ENCODE assay signal across 14 mouse cellular contexts in genomic region chr8:91153831-91154230, GRCm38 (mm10). TPM values are rescaled to one million over a fixed set of nuclear protein-coding genes. Genes with fewer than 3 reads are reported as not detected.
DNase-seq lines count a peak whose midpoint lies in the region; ATAC-seq and TF ChIP-seq lines count a peak whose summit lies in the region.
"Had no signal": no experiment of that assay in that cellular context is flagged by ENCODE, and none has a peak within 500 bp of the region (broad histone marks: within the 10 kb centered on the region; RNA-seq: fewer than 3 reads in every experiment).

No protein-coding gene starts in this region.

- no peaks in the 10 kb centered on the region for H3K36me3 ChIP-seq in intestine, postnatal 0 days (ENCODE audit: control insufficient read depth, insufficient read depth)
- no peaks in the 10 kb centered on the region for H3K36me3 ChIP-seq in intestine, embryonic 15.5 days
- no peaks in the 10 kb centered on the region for H3K36me3 ChIP-seq in testis, adult 2 months (ENCODE audit: control insufficient read depth, insufficient read depth, low read length)
- H3K36me3 ChIP-seq in MEL (ENCODE audit: control insufficient read depth in 1 of 2, insufficient read depth in 2 of 2, low read length in 2 of 2) = no peaks in the 10 kb centered on the region; a peak in 1 of 4 replicates
- H3K36me3 ChIP-seq: forebrain, embryonic 12.5 days; heart, embryonic 13.5 days; liver, embryonic 15.5 days had no signal

- peaks cover 5% of the 10 kb centered on the region for H3K4me1 ChIP-seq in intestine, postnatal 0 days (replicated peaks; ENCODE audit: control insufficient read depth, insufficient read depth, low read length)
- H3K4me1 ChIP-seq in intestine, embryonic 15.5 days (replicated peaks) = peaks cover 5% of the 10 kb centered on the region
- peaks cover 4% of the 10 kb centered on the region for H3K4me1 ChIP-seq in testis, adult 2 months (ENCODE audit: control insufficient read depth, insufficient read depth, low read length)
- peaks cover 0 to 4% of the 10 kb centered on the region in 2 experiments; a peak in 2 of 4 replicates for H3K4me1 ChIP-seq in MEL (ENCODE audit: control insufficient read depth in 1 of 2, insufficient read depth in 2 of 2, low read length in 2 of 2)
- H3K4me1 ChIP-seq: forebrain, embryonic 12.5 days; liver, embryonic 15.5 days had no signal

- peak; percentile 37 for TF ChIP-seq CTCF in intestine, postnatal 0 days (IDR thresholded peaks at IDR 0.05; ENCODE audit: low read depth)
- peak; percentile 37; the same call in 1 of the 2 replicates for TF ChIP-seq CTCF in testis, adult 2 months (IDR thresholded peaks at IDR 0.05; ENCODE audit: control insufficient read depth, insufficient read depth, insufficient replicate concordance, low read depth, low read length)
- peak; percentile 46 to 62 (median 59) for TF ChIP-seq CTCF in MEL (IDR thresholded peaks at IDR 0.05 in 2 of 3, conservative IDR thresholded peaks at IDR 0.05 in 1 of 3; ENCODE audit: control insufficient read depth in 1 of 3, insufficient read depth in 1 of 3, low read depth in 2 of 3, low read length in 3 of 3, poor library complexity in 1 of 3, severe bottlenecking in 1 of 3)

- no peak overlapping the region for H3K4me3 ChIP-seq in intestine, postnatal 0 days (ENCODE audit: low read depth, low read length)
- H3K4me3 ChIP-seq in intestine, embryonic 15.5 days (replicated peaks) = no peak overlapping the region
- peak overlapping the region; percentile 11 for H3K4me3 ChIP-seq in testis, adult 2 months (ENCODE audit: control insufficient read depth, low read depth, low read length)
- H3K4me3 ChIP-seq in MEL (ENCODE audit: control insufficient read depth in 1 of 2, insufficient read depth in 1 of 2, low read depth in 2 of 2, low read length in 2 of 2) = no peak overlapping the region
- H3K4me3 ChIP-seq: forebrain, embryonic 12.5 days; heart, embryonic 13.5 days; liver, embryonic 15.5 days had no signal

- H3K79me2 ChIP-seq in MEL (ENCODE audit: control insufficient read depth, insufficient read depth, low read length, poor library complexity) = no peaks in the 10 kb centered on the region

- no peak overlapping the region for H3K27ac ChIP-seq in intestine, postnatal 0 days (ENCODE audit: low read depth, low read length)
- no peak overlapping the region for H3K27ac ChIP-seq in intestine, embryonic 15.5 days
- H3K27ac ChIP-seq in testis, adult 2 months (ENCODE audit: control insufficient read depth, insufficient read depth, low read depth, low read length) = no peak overlapping the region
- H3K27ac ChIP-seq in MEL (ENCODE audit: control insufficient read depth, low read depth, low read length) = no peak overlapping the region
- H3K27ac ChIP-seq: forebrain, embryonic 12.5 days; heart, embryonic 13.5 days; liver, embryonic 15.5 days had no signal

- no peak for TF ChIP-seq EP300 in MEL (IDR thresholded peaks at IDR 0.05; ENCODE audit: low read depth in 1 of 2, low read length in 2 of 2)

- peak; percentile 64 for TF ChIP-seq RAD21 in MEL (IDR thresholded peaks at IDR 0.05; ENCODE audit: low read depth, low read length)

- H3K27me3 ChIP-seq in intestine, postnatal 0 days (replicated peaks; ENCODE audit: control insufficient read depth, insufficient read depth, low read length) = no peaks in the 10 kb centered on the region
- H3K27me3 ChIP-seq in intestine, embryonic 15.5 days (replicated peaks) = no peaks in the 10 kb centered on the region
- H3K27me3 ChIP-seq in testis, adult 2 months (ENCODE audit: control insufficient read depth, insufficient read depth, low read length) = no peaks in the 10 kb centered on the region
- H3K27me3 ChIP-seq in MEL (ENCODE audit: control insufficient read depth in 1 of 2, insufficient read depth in 2 of 2, low read length in 2 of 2) = no peaks in the 10 kb centered on the region
- H3K27me3 ChIP-seq: heart, embryonic 13.5 days; liver, embryonic 15.5 days had no signal

- DNase-seq in testis, postnatal 14 days (ENCODE audit: low spot score) = no peak
- peak; percentile 56 for DNase-seq in MEL (ENCODE audit: low read depth, low spot score)
- DNase-seq in induced T-regulatory cell, adult 2 months (ENCODE audit: low read depth) = peak; percentile 33
- no peak for DNase-seq in frontal cortex, adult 2 months (ENCODE audit: extremely low spot score in 1 of 2, low spot score in 1 of 2)
- DNase-seq: right cerebral cortex, postnatal 4 days had no signal

- H3K4me2 ChIP-seq in intestine, postnatal 0 days (replicated peaks; ENCODE audit: low read depth) = no peak overlapping the region
- no peak overlapping the region for H3K4me2 ChIP-seq in intestine, embryonic 15.5 days (replicated peaks)
- H3K4me2 ChIP-seq: forebrain, embryonic 12.5 days; heart, embryonic 13.5 days; liver, embryonic 15.5 days; midbrain, embryonic 11.5 days had no signal

- 0 out of 2 replicates have a peak, but pooled peaks cover 3% of the 10 kb centered on the region for H3K9me3 ChIP-seq in intestine, postnatal 0 days (ENCODE audit: control insufficient read depth)
- H3K9me3 ChIP-seq in intestine, embryonic 15.5 days = no peaks in the 10 kb centered on the region
- no peaks in the 10 kb centered on the region for H3K9me3 ChIP-seq in MEL (replicated peaks; ENCODE audit: insufficient read depth, low read length)

- TF ChIP-seq POLR2A in testis, adult 2 months (IDR thresholded peaks at IDR 0.05; ENCODE audit: control insufficient read depth, low read depth, low read length) = no peak
- no peak for TF ChIP-seq POLR2A in MEL (IDR thresholded peaks at IDR 0.05; ENCODE audit: control insufficient read depth in 1 of 2, insufficient read depth in 1 of 2, low read depth in 1 of 2, low read length in 2 of 2, poor library complexity in 1 of 2)

- ATAC-seq in intestine, postnatal 0 days = no peak
- ATAC-seq in intestine, embryonic 15.5 days = no peak
- no peak for ATAC-seq in megakaryocyte progenitor cell, adult 5-6 weeks (replicated peaks; ENCODE audit: poor library complexity)
- ATAC-seq: inflammation-experienced regulatory T-cells, adult 6 months had no signal

- no peak overlapping the region for H3K9ac ChIP-seq in intestine, postnatal 0 days (ENCODE audit: low read depth, low read length)
- H3K9ac ChIP-seq in intestine, embryonic 15.5 days = no peak overlapping the region
- no peak overlapping the region for H3K9ac ChIP-seq in MEL (ENCODE audit: control insufficient read depth, low read depth, low read length, poor library complexity, severe bottlenecking)
- H3K9ac ChIP-seq: forebrain, embryonic 12.5 days; heart, embryonic 13.5 days; liver, embryonic 15.5 days had no signal

- 79% methylated on average over 3 of the region's 3 CpGs for WGBS in intestine, postnatal 0 days
- 80% methylated on average over 3 of the region's 3 CpGs for WGBS in intestine, embryonic 15.5 days

TF ChIP-seq in MEL, 35 proteins besides CTCF, POLR2A, EP300 and RAD21:
- no peak for TF ChIP-seq NELFE (IDR thresholded peaks at IDR 0.05; ENCODE audit: low read depth, low read length)
- TF ChIP-seq POLR2AphosphoS2 (IDR thresholded peaks at IDR 0.05; ENCODE audit: low read length) = no peak
- TF ChIP-seq SMC3 (IDR thresholded peaks at IDR 0.05; ENCODE audit: low read depth, low read length) = peak; percentile 38
- TF ChIP-seq HCFC1 (IDR thresholded peaks at IDR 0.05; ENCODE audit: low read depth, low read length) = no peak
- no peak for TF ChIP-seq TBP (IDR thresholded peaks at IDR 0.05; ENCODE audit: low read depth, low read length)
- no peak for TF ChIP-seq MXI1 (IDR thresholded peaks at IDR 0.05; ENCODE audit: low read depth, low read length)
- peak; percentile 26; the same call in 1 of the 2 replicates for TF ChIP-seq ZC3H11A (IDR thresholded peaks at IDR 0.05; ENCODE audit: low read depth, low read length)

RNA-seq across cellular contexts. Expression of gene Aktip, which starts 45.9 kb away (rescaled TPM):
- 29.1 and 29.9 TPM in 2 replicates for polyA plus RNA-seq in intestine, postnatal 0 days (2015; fragmentation: Nextera tagmentation; extraction: Ambion mirVana)
- 43.0 and 44.9 TPM in 2 replicates for polyA plus RNA-seq in intestine, embryonic 15.5 days (2015; fragmentation: Nextera tagmentation; extraction: Ambion mirVana)
- 48.4 and 54.0 TPM in 2 replicates for polyA plus RNA-seq in testis, adult 2 months (2012; rRNA removed)
- 4.4 and 4.6 TPM in 2 replicates for total RNA-seq in MEL (2012; rRNA removed)
- polyA plus RNA-seq in MEL (2012; ENCODE audit: insufficient read depth in 1 of 2, insufficient read length in 2 of 2, low read depth in 1 of 2, low replicate concordance in 2 of 2, missing spikeins in 1 of 2) = 1 to 10 TPM in 1 of 2 experiments, not detected in 1; 8.5 TPM
- total RNA-seq in megakaryocyte progenitor cell, adult 5-6 weeks (2015) = 7.9 and 9.6 TPM in 2 replicates
- total RNA-seq in megakaryocyte progenitor cell, adult 5-6 weeks (2017) = 5.5 and 9.0 TPM in 2 replicates
- polyA plus RNA-seq in frontal cortex, adult 2 months (2012; rRNA removed) = 106 and 108 TPM in 2 replicates

Comparison
In these comparisons a context has a peak if more than half of its experiments do, and no peak if none do; other contexts are left out.
1. DNase-seq: peak in MEL (single experiment) and induced T-regulatory cell, adult 2 months (single experiment); none in testis, postnatal 14 days (single experiment) and frontal cortex, adult 2 months (0 of 2).
2. Peak in every context shown above with its lines, with median percentiles within 50 percentile points of each other: CTCF ChIP-seq.